Comparison of ENCODE assay signal across 18 mouse cellular contexts in genomic region chr7:142547874-142548273, GRCm38 (mm10). TPM values are rescaled to one million over a fixed set of nuclear protein-coding genes. Genes with fewer than 3 reads are reported as not detected.
DNase-seq lines count a peak whose midpoint lies in the region; ATAC-seq and TF ChIP-seq lines count a peak whose summit lies in the region.
"Had no signal": no experiment of that assay in that cellular context is flagged by ENCODE, and none has a peak within 500 bp of the region (broad histone marks: within the 10 kb centered on the region; RNA-seq: fewer than 3 reads in every experiment).

No protein-coding gene starts in this region.

- H3K4me2 ChIP-seq in kidney, embryonic 15.5 days = no peak overlapping the region
- H3K4me2 ChIP-seq: liver, embryonic 12.5 days; midbrain, embryonic 11.5 days; neural tube, embryonic 15.5 days had no signal

- TF ChIP-seq POLR2A in kidney, adult 2 months (IDR thresholded peaks at IDR 0.05; ENCODE audit: low read depth, low read length) = no peak

- ATAC-seq in kidney, embryonic 15.5 days (replicated peaks; ENCODE audit: low FRiP score) = peak; percentile 10
- ATAC-seq: forebrain, postnatal 0 days; liver, embryonic 12.5 days had no signal

- no peaks in the 10 kb centered on the region for H3K27me3 ChIP-seq in kidney, embryonic 15.5 days
- H3K27me3 ChIP-seq in kidney, adult 2 months (replicated peaks; ENCODE audit: control insufficient read depth, insufficient read depth, low read length) = no peaks in the 10 kb centered on the region
- no peaks in the 10 kb centered on the region for H3K27me3 ChIP-seq in embryonic facial prominence, embryonic 10.5 days (replicated peaks; ENCODE audit: low read depth, poor library complexity, severe bottlenecking)
- H3K27me3 ChIP-seq in limb, embryonic 10.5 days (ENCODE audit: low read depth, poor library complexity, severe bottlenecking) = no peaks in the 10 kb centered on the region
- H3K27me3 ChIP-seq: liver, embryonic 12.5 days; neural tube, embryonic 15.5 days had no signal

- H3K36me3 ChIP-seq in kidney, embryonic 15.5 days = no peaks in the 10 kb centered on the region
- no peaks in the 10 kb centered on the region for H3K36me3 ChIP-seq in kidney, adult 2 months (ENCODE audit: control insufficient read depth, insufficient read depth, low read length)
- no peaks in the 10 kb centered on the region for H3K36me3 ChIP-seq in embryonic facial prominence, embryonic 10.5 days (replicated peaks)
- no peaks in the 10 kb centered on the region for H3K36me3 ChIP-seq in limb, embryonic 10.5 days
- H3K36me3 ChIP-seq: liver, embryonic 12.5 days; neural tube, embryonic 15.5 days had no signal

- 15% methylated on average over 2 of the region's 2 CpGs for WGBS in kidney, embryonic 15.5 days
- WGBS in kidney, adult 2 months = 53% methylated on average over 2 of the region's 2 CpGs
- WGBS in embryonic facial prominence, embryonic 10.5 days = 56% methylated on average over 2 of the region's 2 CpGs
- WGBS in limb, embryonic 10.5 days = 8% methylated on average over 2 of the region's 2 CpGs

- H3K27ac ChIP-seq in kidney, embryonic 15.5 days = peak overlapping the region; percentile 86
- no peak overlapping the region for H3K27ac ChIP-seq in kidney, adult 2 months (ENCODE audit: insufficient read depth, low read depth, low read length)
- peak overlapping the region; percentile 95 for H3K27ac ChIP-seq in embryonic facial prominence, embryonic 10.5 days (replicated peaks)
- H3K27ac ChIP-seq in limb, embryonic 10.5 days = peak overlapping the region; percentile 92
- H3K27ac ChIP-seq: layer of hippocampus, adult 2 months; liver, embryonic 12.5 days; neural tube, embryonic 15.5 days had no signal

- no peak overlapping the region for H3K4me3 ChIP-seq in kidney, embryonic 15.5 days (replicated peaks)
- no peak overlapping the region for H3K4me3 ChIP-seq in kidney, adult 2 months (ENCODE audit: insufficient read depth, low read depth, low read length)
- no peak overlapping the region for H3K4me3 ChIP-seq in embryonic facial prominence, embryonic 10.5 days
- peak overlapping the region; percentile 12 for H3K4me3 ChIP-seq in limb, embryonic 10.5 days
- H3K4me3 ChIP-seq: erythroblast, embryonic 14.5 days; layer of hippocampus, adult 2 months; liver, embryonic 12.5 days; neural tube, embryonic 15.5 days had no signal

- H3K9ac ChIP-seq in kidney, embryonic 15.5 days = no peak overlapping the region
- H3K9ac ChIP-seq: forebrain, postnatal 0 days; liver, embryonic 12.5 days; neural tube, embryonic 15.5 days had no signal

- peak; percentile 49 for DNase-seq in embryo, embryonic 10.5 days (ENCODE audit: low spot score)
- DNase-seq in embryo, embryonic 10 days (ENCODE audit: low spot score) = no peak
- DNase-seq in kidney, adult 2 months = no peak
- DNase-seq in embryonic facial prominence, embryonic 10.5 days (ENCODE audit: low spot score) = no peak
- DNase-seq in limb, embryonic 10.5 days (ENCODE audit: low spot score) = peak; percentile 83
- DNase-seq in frontal cortex, postnatal 36 days (ENCODE audit: low spot score in 2 of 2) = no peak
- no peak for DNase-seq in urinary bladder, postnatal 4 days (ENCODE audit: low spot score in 2 of 2)
- DNase-seq: adrenal gland, postnatal 36 days; forebrain, postnatal 0 days; gastrocnemius, postnatal 25 days; heart, postnatal 36 days; thymus, postnatal 25 days had no signal

- TF ChIP-seq CTCF in kidney, adult 2 months (conservative IDR thresholded peaks at IDR 0.05; ENCODE audit: insufficient read depth, insufficient read length, low read depth, low read length) = no peak

- no peaks in the 10 kb centered on the region for H3K9me3 ChIP-seq in kidney, embryonic 15.5 days (replicated peaks)
- no peaks in the 10 kb centered on the region for H3K9me3 ChIP-seq in embryonic facial prominence, embryonic 10.5 days
- H3K9me3 ChIP-seq in limb, embryonic 10.5 days (replicated peaks) = no peaks in the 10 kb centered on the region
- H3K9me3 ChIP-seq: liver, embryonic 12.5 days; neural tube, embryonic 15.5 days had no signal

- peaks cover 71% of the 10 kb centered on the region for H3K4me1 ChIP-seq in kidney, embryonic 15.5 days
- H3K4me1 ChIP-seq in kidney, adult 2 months (ENCODE audit: control insufficient read depth, insufficient read depth, low read length) = no peaks in the 10 kb centered on the region
- H3K4me1 ChIP-seq in embryonic facial prominence, embryonic 10.5 days = peaks cover 95% of the 10 kb centered on the region
- peaks cover 100% of the 10 kb centered on the region for H3K4me1 ChIP-seq in limb, embryonic 10.5 days

RNA-seq across cellular contexts. Expression of gene Mrpl23, which starts 15.4 kb away (rescaled TPM):
- 25.8 and 26.8 TPM in 2 replicates for polyA plus RNA-seq in kidney, embryonic 15.5 days (2015; fragmentation: Nextera tagmentation; extraction: Ambion mirVana)
- 10.3 and 11.0 TPM in 2 replicates for polyA plus RNA-seq in kidney, adult 2 months (2012; rRNA removed)
- polyA plus RNA-seq in embryonic facial prominence, embryonic 10.5 days (2016; fragmentation: Nextera tagmentation; extraction: Ambion mirVana) = 18.1 and 22.4 TPM in 2 replicates
- polyA plus RNA-seq in limb, embryonic 10.5 days (2016; fragmentation: Nextera tagmentation; extraction: Ambion mirVana) = 25.9 and 33.7 TPM in 2 replicates

RNA-seq across cellular contexts. Expression of gene Tnnt3, which starts 49.2 kb away (rescaled TPM):
- polyA plus RNA-seq in kidney, embryonic 15.5 days (2015; fragmentation: Nextera tagmentation; extraction: Ambion mirVana) = 23.5 and 46.2 TPM in 2 replicates
- polyA plus RNA-seq in kidney, adult 2 months (2012; rRNA removed) = 48.3 TPM in 1 of 2 replicates, not detected in the other
- 1.4 and 1.6 TPM in 2 replicates for polyA plus RNA-seq in embryonic facial prominence, embryonic 10.5 days (2016; fragmentation: Nextera tagmentation; extraction: Ambion mirVana)
- polyA plus RNA-seq in limb, embryonic 10.5 days (2016; fragmentation: Nextera tagmentation; extraction: Ambion mirVana) = 1.6 and 1.7 TPM in 2 replicates
- polyA plus RNA-seq: erythroblast, embryonic 14.5 days; liver, embryonic 12.5 days had no signal

Comparison
In these comparisons a context has a peak if more than half of its experiments do, and no peak if none do; other contexts are left out.
1. DNase-seq: peak in embryo, embryonic 10.5 days (single experiment) and limb, embryonic 10.5 days (single experiment); none in embryo, embryonic 10 days (single experiment), kidney, adult 2 months (single experiment), embryonic facial prominence, embryonic 10.5 days (single experiment), frontal cortex, postnatal 36 days (0 of 2) and urinary bladder, postnatal 4 days (0 of 2).